Mouse (Mus musculus): ENCODE data around the gene Lhx9.

The Lhx9 gene

DNA sequence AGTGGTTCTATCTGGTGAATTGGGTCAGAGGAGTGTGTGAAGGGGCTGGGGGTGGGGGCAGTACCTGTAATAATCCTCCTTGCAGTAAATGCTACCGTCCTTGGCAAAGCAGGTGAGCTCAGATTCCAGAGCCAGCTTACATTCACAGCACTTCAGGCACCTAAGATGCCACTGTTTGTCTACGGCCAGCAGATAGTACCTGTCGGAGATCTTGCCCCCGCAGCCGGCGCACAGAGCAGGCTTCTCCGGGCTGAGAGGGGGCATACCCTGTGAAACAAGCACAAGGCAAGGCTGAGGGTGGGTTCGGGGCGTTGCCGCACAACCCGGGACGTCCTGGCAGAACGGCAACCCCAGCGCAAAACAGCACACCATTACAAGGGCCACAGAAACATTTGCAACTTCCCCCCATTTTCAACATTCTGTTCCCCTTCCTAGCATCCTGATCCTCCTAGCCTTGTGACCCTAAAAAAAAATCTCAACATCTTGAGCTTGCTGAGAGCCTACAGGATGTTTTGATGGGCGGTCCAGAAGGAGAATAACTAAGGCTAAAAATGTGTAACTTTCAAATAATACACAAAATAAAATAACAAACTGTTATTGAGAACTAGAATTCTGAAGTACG lies 8.5 kb downstream of the Lhx9 start:
- in situ Hi-C loops (cut with MboI, MseI): loop anchor here (5.0 kb wide), 2 partner anchors 322 to 508 kb away; no protein-coding TSS in a partner anchor

DNA sequence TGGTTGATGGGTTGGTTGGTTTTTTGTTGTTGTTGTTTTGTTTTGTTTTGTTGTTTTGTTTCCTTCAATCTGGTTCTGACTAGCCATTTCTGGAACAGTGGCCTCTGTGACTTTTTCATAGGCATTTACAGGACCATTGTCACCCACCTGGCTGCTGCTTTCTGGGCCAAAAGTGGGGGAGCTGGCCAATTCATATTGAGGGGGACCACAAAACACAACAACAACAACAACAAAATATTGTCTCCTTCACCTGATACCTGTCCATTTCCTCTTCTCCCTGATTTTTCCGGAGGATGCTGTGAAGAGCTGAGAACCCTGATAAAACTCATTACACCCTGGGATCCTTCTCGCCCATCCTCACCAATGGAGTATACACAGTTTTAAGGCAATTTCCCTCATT lies 9.1 kb downstream of the Lhx9 start:
- in situ Hi-C loops (cut with MboI, MseI): loop anchor here (5.0 kb wide), 2 partner anchors 323 to 507 kb away; no protein-coding TSS in a partner anchor

DNA sequence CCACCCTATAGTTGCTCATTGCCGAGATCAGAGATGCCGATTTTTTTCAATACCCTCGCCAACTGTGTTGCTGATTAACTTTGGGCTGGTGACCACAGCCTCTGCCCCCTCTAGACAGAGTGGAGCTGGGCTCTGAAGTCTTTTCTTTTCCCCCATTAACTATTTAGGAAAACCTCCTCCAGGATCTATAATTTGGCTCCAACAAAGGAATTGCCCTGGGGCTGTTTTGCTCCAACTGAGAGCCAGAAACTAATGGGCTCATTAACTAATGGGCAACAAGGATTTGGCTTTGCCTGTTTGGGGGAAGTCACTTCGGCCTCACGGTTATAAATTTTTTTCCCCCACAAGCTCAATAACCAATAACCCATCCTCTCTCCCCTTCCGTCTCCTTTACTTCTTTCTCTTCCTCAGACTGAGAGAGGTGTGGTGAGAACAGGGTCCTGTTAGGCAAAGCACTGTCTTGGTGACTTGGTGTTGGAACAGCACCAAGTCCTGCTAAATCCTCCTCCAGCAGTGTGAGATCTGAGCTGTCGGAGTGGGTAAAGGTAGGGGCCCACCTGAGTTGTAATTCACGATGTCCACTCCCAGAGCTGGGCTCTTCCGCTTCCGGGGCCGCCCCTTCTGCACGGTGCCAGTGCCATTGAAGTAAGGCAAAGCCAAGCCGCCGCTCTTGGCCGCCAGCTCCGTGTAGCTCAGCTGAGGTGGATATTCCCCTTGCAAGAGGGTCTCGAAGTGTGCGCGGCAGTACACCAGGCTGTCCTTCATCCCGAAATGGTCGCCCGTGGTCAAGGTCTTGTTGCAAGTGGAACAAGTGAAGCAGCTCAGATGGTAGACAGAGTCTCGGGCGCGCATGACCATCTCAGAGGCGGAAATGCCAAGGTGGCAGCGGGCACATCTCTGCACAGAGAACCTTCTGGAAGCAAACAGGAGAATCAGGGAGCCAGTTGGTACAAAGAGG lies 10.3 kb downstream of the Lhx9 start:
- in situ Hi-C loops (cut with MboI, MseI): loop anchor here (5.0 kb wide), 2 partner anchors 324 to 506 kb away; no protein-coding TSS in a partner anchor

DNA sequence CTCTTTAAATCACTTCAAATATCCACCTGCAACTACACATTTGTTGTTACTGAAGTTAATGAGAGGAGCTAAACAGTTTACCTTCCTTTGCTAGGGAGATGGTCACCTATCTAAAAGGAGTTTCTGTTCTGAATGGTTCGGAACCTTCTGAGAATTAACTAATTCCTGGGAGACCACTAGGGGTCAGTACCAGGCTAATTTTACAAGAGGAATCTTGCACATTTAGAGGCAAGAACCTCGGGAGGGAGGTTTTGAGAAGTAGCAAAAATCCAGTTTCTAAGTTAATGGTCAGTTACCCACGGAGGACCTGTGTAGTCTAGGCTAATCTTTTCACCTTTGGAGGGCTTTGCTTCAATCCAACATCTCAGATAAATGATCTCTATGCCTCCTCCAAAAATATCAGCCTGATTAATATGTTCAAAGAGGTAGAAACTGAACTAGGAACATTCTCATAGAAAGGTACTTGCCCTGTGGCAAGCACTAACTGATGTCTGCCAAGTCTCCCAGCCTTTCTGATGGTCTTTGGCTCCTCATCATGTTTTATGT lies 12.9 kb downstream of the Lhx9 start:
- in situ Hi-C loops (cut with MboI, MseI): loop anchor here (5.0 kb wide), 2 partner anchors 327 to 503 kb away; no protein-coding TSS in a partner anchor

DNA sequence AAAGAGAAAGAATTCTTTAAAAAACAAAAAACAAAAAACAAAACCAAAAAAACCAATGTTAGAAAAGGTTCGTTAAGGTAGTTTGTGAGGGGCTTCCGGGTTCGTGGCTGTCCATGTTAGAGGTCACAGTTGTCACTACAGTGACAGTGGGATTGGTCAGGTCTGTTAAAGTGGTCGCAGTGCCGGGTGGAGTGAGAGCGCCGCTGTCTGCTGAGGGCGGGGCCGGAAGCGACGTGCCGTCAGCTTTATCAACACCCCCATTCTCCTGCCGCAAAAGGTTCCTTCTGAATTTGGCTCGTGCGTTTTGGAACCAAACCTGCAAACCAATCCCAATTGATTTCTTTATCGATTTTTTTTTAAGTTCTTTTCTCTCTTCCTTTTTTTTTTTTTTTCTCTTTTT lies 17.1 kb downstream of the Lhx9 start:
- in situ Hi-C loops (cut with MboI, MseI): no loop called here

DNA sequence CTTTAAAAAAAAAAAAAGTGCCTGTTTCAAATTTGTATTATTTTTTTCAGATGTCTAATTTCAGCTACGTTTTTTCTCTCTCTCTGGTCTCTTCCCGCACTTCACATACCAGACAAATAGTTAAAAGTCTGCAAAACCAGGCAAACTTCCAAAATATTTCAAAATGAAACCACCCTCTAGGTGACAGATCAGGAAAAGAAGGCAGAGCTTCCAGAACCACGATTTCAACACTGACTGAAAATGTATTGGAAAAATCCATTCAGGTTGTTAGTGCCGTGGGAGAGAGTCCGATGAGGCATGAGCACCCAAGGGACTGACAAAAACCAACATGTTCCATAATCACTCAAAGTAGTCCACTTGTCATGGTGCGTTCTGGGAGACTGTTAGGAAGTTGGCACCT lies 21.5 kb downstream of the Lhx9 start:
- in situ Hi-C loops (cut with MboI, MseI): no loop called here

DNA sequence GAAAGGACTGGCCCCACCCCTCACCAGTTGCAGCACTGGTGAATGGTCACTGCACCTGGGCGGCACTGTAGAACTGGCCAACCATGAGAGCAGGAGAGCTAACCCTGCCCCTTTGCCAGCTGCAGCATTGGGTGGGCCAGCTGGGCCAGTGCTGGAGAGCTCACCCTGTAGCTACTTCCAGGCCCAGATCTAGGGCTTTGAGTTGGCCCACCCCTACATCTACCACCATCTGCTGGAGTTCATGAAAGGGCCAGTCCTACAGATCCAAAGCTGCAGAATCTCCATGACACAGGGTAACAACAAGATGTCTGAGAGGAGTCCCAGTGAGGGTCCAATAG lies 25.4 kb downstream of the Lhx9 start:
- in situ Hi-C loops (cut with MboI, MseI): no loop called here

DNA sequence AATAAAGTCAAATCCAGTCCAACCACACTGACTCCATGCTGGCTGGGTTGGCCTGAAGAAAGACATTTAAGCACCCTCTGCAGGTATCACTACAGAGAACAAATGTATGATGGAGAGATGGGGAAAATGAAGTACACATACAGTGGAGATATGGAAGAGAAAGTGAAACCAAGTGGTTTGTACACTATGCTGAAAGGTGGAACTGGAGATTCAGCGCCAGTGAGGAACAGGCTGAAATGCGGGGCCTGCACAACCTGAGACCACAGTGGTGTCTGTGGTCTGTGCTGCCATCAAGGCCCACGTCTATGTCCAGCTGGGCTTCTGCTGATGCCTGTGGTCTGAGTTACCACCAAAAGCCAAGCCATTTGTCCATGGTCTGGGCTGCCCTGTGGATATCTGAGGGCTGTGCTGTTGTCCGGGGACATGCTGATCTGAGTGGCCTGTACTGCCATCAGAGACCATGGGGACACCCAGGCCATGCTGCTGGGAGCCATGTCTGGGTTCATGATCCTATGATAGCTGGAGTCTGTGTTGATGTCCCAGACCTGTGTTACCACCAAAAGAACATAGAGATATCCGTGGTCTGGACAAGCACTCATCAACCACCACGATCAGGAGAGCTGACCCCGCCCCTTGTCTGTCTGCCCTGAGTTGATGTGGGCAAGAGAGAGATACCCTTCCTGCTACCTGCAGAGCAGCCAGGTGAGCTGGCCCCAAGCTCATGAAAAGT lies 26.0 kb downstream of the Lhx9 start:
- in situ Hi-C loops (cut with MboI, MseI): no loop called here

DNA sequence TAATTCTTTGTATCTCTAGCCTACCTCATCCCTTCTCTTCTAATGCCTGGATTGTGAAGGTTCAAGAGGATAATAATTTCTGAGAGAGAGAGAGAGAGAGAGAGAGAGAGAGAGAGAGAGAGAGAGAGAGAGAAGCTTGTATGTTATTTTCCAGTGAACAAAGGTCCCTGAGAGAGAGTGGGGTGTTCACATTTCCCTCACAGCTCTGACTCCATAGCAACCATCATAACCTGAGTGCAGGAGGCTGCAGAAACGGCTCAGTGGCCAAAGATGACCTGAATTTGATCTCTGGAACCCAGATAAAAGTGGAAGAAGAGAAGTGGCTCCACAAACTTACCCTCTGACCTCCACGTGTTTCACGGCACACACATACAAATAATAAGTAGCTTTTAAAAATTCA lies 46.6 kb downstream of the Lhx9 start:
- in situ Hi-C loops (cut with MboI, MseI): no loop called here

DNA sequence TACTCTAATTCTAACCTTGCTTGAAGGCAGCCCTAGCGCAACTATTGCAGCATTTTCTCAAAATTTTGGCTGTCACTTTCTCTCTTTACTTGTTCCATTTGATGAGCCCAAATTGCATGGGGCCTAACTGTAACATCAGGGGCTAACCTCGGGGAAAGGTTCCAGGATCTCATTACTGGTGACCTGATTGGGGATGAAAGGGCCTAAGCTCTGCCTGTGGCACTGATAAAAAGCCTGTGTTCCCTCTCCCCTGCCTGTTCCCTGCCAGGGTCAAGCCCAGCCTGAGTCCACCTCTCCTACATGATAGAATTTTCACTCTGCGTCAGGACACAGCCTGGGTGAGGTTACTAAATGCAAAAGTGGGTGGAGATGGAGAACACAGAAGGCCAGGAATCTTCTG lies 47.1 kb downstream of the Lhx9 start:
- in situ Hi-C loops (cut with MboI, MseI): no loop called here

DNA sequence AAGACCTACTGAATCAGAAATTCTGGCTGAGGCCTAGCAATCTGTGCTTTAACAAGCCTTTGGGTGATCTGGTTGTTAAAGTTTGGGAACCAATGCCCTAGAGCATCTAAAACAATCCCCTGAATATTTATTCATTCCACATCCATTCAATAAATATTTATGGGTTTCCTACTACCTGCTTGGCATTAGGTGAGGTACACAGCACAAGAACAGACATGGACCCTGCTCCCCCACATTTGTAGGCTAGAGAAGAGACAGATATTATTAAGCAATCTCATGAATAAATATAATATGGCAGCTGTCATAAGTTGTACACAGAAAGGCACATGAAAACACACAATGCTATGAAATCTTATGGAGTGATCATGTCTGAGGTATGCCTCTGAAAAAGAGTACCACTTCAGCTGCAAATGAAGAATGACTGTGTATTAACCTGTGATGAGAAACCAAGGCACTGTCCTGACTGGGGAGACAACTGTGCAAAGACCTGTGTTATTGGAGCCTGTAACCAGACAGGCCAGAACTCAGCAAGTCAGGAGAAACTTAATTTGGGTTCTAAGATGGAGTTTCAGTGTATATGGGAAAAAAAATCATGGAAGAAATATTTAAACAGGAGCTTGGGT lies 48.6 kb downstream of the Lhx9 start:
- in situ Hi-C loops (cut with MboI, MseI): no loop called here

DNA sequence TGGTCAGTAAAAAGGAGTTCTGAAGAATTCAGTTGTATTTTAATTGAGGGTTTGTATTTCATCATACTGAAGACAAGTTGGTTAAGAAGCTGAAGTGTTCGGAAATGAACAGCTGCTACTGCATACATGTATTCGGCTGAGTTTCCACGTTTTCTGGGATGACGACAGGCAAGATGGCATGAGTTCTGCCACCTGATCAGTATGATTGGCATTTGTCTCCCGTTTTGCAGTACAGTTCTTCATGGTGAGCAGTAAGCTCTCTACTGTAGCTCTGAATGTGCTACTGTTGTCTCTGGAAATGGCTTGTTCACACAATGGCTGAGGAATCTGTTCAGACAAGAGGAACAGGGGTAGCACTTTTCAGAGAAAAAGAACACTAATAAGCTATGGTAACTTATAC lies 50.3 kb downstream of the Lhx9 start:
- in situ Hi-C loops (cut with MboI, MseI): no loop called here

DNA sequence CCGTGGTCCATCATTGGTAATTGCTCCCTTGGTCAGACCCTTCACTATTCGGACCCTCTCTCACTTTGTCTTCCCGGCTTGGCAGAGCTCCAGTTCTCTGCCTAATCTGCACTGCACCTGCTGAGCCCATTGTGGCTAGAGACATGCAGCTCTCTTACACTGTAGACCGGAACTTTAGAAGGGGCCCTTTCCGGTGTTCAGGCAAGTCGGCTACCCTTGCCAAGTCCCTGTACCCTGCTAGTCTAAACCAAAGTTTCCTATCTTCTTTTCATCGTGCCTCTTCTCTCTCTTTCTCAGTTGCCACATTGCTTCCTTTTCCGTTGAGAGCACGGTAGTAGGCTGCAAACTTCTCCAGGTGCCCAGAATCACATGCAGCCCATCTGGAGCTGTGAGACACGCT lies 62.5 kb downstream of the Lhx9 start:
- in situ Hi-C loops (cut with MboI, MseI): no loop called here

DNA sequence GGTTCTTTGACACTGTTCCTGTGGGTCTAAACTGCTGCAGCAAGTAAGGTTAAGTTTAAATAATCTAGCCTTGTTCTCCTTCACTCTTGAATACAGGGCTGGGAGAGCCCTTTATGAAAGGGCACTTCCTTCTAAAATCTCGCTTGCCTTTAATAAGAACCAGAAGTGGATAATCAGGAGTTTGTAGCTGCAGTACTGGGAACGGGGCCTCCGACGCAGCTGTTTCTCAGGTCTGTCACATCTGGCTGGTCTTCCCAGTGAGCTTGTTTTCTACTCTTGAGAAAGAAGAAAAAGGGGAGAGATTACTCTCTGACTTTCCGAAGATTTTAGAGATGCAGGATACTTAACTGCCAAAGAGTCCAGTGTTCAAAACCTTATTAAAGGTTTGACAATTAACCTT lies 64.4 kb downstream of the Lhx9 start:
- in situ Hi-C loops (cut with MboI, MseI): no loop called here

Data from regulatory T cell (primary cell).